Mouse (Mus musculus): ENCODE results near the gene Vmn2r57.
"Not testable (repeated sequence)": the region's sequence is repeated elsewhere in the genome, so short reads cannot be mapped to it uniquely, and the experiment has no call there.

Vmn2r57 gene

GRCm38 (mm10) chr7:41448596-41448995 lies at the start of gene Vmn2r57:
Gene Vmn2r57 (minus strand): TSS chr7:41448696.
- in situ Hi-C loops (cut with MboI; ENCODE audit: low pct_unique_long_range_greater_than_20kb in 1 of 2, low sequenced_read_pairs in 2 of 2, unreplicated experiment in 1 of 2), result not testable (repeated sequence)

- in situ Hi-C loops (cut with MboI; ENCODE audit: low pct_unique_long_range_greater_than_20kb in 1 of 2, low sequenced_read_pairs in 2 of 2, unreplicated experiment in 1 of 2), result loop anchor here in 1 of 2 experiments (25.0 kb wide), 1 partner anchor 311 kb away; no protein-coding TSS in a partner anchor
These were observed 49.4 kb upstream of the Vmn2r57 start for GRCm38 (mm10) chr7:41497871-41498270.

GRCm38 (mm10) chr7:41451864-41452263 lies 3.4 kb upstream of the Vmn2r57 start:
- in situ Hi-C loops (cut with MboI; ENCODE audit: low pct_unique_long_range_greater_than_20kb in 1 of 2, low sequenced_read_pairs in 2 of 2, unreplicated experiment in 1 of 2), result no loop called here

- in situ Hi-C loops (cut with MboI; ENCODE audit: low pct_unique_long_range_greater_than_20kb in 1 of 2, low sequenced_read_pairs in 2 of 2, unreplicated experiment in 1 of 2), result no loop called here
These were observed 54.4 kb downstream of the Vmn2r57 start for GRCm38 (mm10) chr7:41394130-41394529.

GRCm38 (mm10) chr7:41393048-41393971 lies 55.2 kb downstream of the Vmn2r57 start, which contains the start of gene AI987944:
Gene AI987944 (minus strand): TSS chr7:41393379.
- in situ Hi-C loops (cut with MboI; ENCODE audit: low pct_unique_long_range_greater_than_20kb in 1 of 2, low sequenced_read_pairs in 2 of 2, unreplicated experiment in 1 of 2), result no loop called here

Data from mouse embryonic stem cell (cell line).